In genomic region chr10:41514921-41515320, GRCm38 (mm10) we compare ENCODE assay signal across 17 mouse cellular contexts. TPM values are rescaled to one million over a fixed set of nuclear protein-coding genes. Genes with fewer than 3 reads are reported as not detected.
"Had no signal": no experiment of that assay in that cellular context is flagged by ENCODE, and none has a peak within 500 bp of the region (broad histone marks: within the 10 kb centered on the region; RNA-seq: fewer than 3 reads in every experiment).

No protein-coding gene starts in this region.

- DNase-seq: kidney, adult 2 months; kidney, postnatal 25 days; layer of hippocampus, adult 9-11 months; liver, embryonic 13.5 days; lung, embryonic 14.5 days; thymus, adult 18-20 months; thymus, postnatal 36 days had no signal

- ATAC-seq: lung, postnatal 0 days; midbrain, embryonic 13.5 days; midbrain, embryonic 16.5 days had no signal

- H3K9me3 ChIP-seq: liver, embryonic 13.5 days; megakaryocyte, embryonic 14.5 days; midbrain, embryonic 10.5 days; midbrain, embryonic 13.5 days had no signal

- H3K4me2 ChIP-seq: liver, embryonic 13.5 days; lung, embryonic 14.5 days; midbrain, embryonic 13.5 days had no signal

- H3K9ac ChIP-seq: liver, embryonic 13.5 days; lung, embryonic 14.5 days; midbrain, embryonic 13.5 days had no signal

- H3K36me3 ChIP-seq: liver, embryonic 13.5 days; midbrain, embryonic 10.5 days; midbrain, embryonic 13.5 days had no signal

- H3K4me3 ChIP-seq: layer of hippocampus, adult 2 months; liver, embryonic 13.5 days; megakaryocyte, embryonic 14.5 days; midbrain, embryonic 10.5 days; midbrain, embryonic 13.5 days; myocyte had no signal

- H3K27me3 ChIP-seq: liver, embryonic 13.5 days; midbrain, embryonic 13.5 days had no signal

- H3K27ac ChIP-seq: kidney, postnatal 0 days; layer of hippocampus, adult 2 months; liver, embryonic 13.5 days; midbrain, embryonic 10.5 days; midbrain, embryonic 13.5 days had no signal

RNA-seq across cellular contexts. Expression of gene Ppil6, which starts 24.7 kb away (rescaled TPM):
- polyA plus RNA-seq: liver, embryonic 13.5 days; liver, embryonic 16.5 days; spleen, adult 2 months had no signal
